Mouse (Mus musculus): ENCODE measurements around the gene Gm34653. TPM values are rescaled to one million over a fixed set of nuclear protein-coding genes. Genes with fewer than 3 reads are reported as not detected.
"Not testable (repeated sequence)": the region's sequence is repeated elsewhere in the genome, so short reads cannot be mapped to it uniquely, and the experiment has no call there.

The Gm34653 gene
- total and polyA plus RNA-seq, 3 experiments = 0.38 TPM; not detected in 2

- H3K36me3 ChIP-seq (replicated peaks) = peaks cover 67% of the 10 kb centered on the region
- ATAC-seq (ENCODE audit: extremely low read depth, insufficient number of reproducible peaks, low FRiP score, poor library complexity, severe bottlenecking) = no peak
- H3K27me3 ChIP-seq (ENCODE audit: insufficient read depth, low read length) = no peaks in the 10 kb centered on the region
- no peak for TF ChIP-seq GATA2 (IDR thresholded peaks at IDR 0.05; ENCODE audit: borderline replicate concordance, low read depth, low read length)
- peaks cover 26% of the 10 kb centered on the region for H3K4me1 ChIP-seq (ENCODE audit: insufficient read depth, low read depth, low read length)
- no peak overlapping the region for H3K4me3 ChIP-seq (ENCODE audit: low read depth, low read length)
- H3K9me3 ChIP-seq (replicated peaks) = peaks cover 11% of the 10 kb centered on the region
- DNase-seq (ENCODE audit: low spot score) = no peak
These were observed 37.4 kb upstream of the Gm34653 start for GRCm38 (mm10) chr2:34795426-34795825.

DNA sequence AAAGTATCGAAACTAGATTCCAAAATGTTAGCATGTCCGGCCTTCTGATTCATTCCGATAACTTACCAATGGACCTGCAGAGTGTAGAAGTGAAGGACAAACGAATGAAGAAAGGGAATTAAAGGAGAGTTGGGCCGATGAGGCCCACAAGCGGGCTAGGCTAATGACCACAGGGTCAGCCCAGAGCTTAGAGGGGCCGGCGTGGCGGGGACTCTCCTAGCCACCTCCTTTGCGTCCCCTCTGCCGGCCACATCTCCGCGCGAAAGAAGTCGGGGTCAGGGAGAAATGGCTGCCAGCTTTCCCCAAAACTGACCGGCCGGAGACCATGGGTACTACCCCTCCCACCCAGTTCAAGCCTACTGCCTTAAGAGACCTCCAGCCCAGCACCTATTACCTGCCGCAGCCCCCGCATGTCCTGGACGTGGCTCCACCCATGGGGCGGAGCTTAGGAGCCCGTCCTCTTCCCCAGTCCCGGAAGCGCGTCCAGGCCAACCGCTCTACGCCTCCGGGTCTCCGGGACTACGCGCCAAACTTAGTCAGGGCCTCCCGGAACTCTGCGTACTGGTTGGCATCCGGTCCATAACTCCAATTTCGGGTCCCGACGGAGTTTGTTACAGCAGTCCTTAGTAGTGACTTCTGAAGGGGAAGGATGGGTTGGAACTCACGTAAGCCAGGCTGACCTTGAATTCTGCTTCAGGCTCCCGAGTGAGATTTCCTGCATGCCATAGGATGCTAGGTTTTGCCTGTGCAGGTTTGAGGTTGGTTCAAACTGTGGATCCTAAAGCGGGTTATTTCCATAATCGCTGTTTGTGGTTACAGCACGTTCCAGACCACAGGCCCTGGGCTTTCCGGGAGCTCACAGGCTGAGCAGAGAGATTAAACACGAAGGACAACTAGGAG lies 33.2 kb upstream of the Gm34653 start, which contains the start of gene Rabepk:
Rabepk (minus strand) TSS at position 556 of the 900 bp plus-strand sequence.
- DNase-seq (ENCODE audit: low spot score) = peak; percentile 81
- no peak for TF ChIP-seq TAL1 (conservative IDR thresholded peaks at IDR 0.05; ENCODE audit: low read depth, low read length)
- TF ChIP-seq GATA1 (IDR thresholded peaks at IDR 0.05; ENCODE audit: borderline replicate concordance, low read length) = no peak
- no peak for TF ChIP-seq GATA2 (IDR thresholded peaks at IDR 0.05; ENCODE audit: borderline replicate concordance, low read depth, low read length)
- no peak for TF ChIP-seq CTCF (IDR thresholded peaks at IDR 0.05; ENCODE audit: low read depth, low read length)

DNA sequence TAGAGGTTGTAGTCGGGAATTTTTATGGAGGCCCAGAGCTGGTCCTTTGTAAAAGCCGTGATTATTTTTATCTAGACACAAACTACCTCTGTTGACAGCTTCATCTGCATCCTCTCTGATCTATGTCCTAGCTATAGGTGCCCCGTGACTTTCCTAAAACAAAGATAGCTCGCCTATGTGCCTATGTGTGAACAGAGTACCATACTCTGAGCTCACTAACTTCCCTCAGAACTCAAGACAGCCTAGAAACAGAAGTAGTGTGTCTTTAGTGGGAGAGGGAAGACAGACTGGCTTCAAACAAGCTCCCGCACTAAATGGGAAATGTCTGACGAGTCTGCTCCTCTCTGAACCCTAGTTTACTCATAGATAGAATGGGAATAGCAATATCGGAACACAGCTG lies 32.4 kb upstream of the Gm34653 start:
- H3K4me3 ChIP-seq (ENCODE audit: low read depth, low read length) = peak overlapping the region; percentile 87; the same call in 1 of the 2 replicates
- DNase-seq (ENCODE audit: low spot score) (no peak), ATAC-seq (ENCODE audit: extremely low read depth, insufficient number of reproducible peaks, low FRiP score, poor library complexity, severe bottlenecking) (no peak)
- peaks cover 40% of the 10 kb centered on the region for H3K36me3 ChIP-seq (replicated peaks)
- H3K27me3 ChIP-seq (ENCODE audit: insufficient read depth, low read length) = no peaks in the 10 kb centered on the region
- no peak for TF ChIP-seq GATA2 (IDR thresholded peaks at IDR 0.05; ENCODE audit: borderline replicate concordance, low read depth, low read length)
- TF ChIP-seq POLR2AphosphoS5 (IDR thresholded peaks at IDR 0.05; ENCODE audit: insufficient replicate concordance, low read depth, low read length) = no peak
- TF ChIP-seq CTCF (IDR thresholded peaks at IDR 0.05; ENCODE audit: low read depth, low read length) = no peak
- TF ChIP-seq TAL1 (conservative IDR thresholded peaks at IDR 0.05; ENCODE audit: low read depth, low read length) = no peak
- TF ChIP-seq GATA1 (IDR thresholded peaks at IDR 0.05; ENCODE audit: borderline replicate concordance, low read length) = no peak
- H3K4me1 ChIP-seq (ENCODE audit: insufficient read depth, low read depth, low read length) = peaks cover 45% of the 10 kb centered on the region
- no peaks in the 10 kb centered on the region for H3K9me3 ChIP-seq (replicated peaks)

More for the DNA sequence above, 33.2 kb upstream of the Gm34653 start, which contains the start of gene Rabepk:
- peaks cover 38% of the 10 kb centered on the region for H3K4me1 ChIP-seq (ENCODE audit: insufficient read depth, low read depth, low read length)
- ATAC-seq (ENCODE audit: extremely low read depth, insufficient number of reproducible peaks, low FRiP score, poor library complexity, severe bottlenecking) = peak; percentile 75
- peaks cover 43% of the 10 kb centered on the region for H3K36me3 ChIP-seq (replicated peaks)
- peak within 1 kb of the TSS; percentile 87 for H3K4me3 ChIP-seq (ENCODE audit: low read depth, low read length)
- H3K9me3 ChIP-seq (replicated peaks) = peaks cover under 1% of the 10 kb centered on the region
- no peaks in the 10 kb centered on the region for H3K27me3 ChIP-seq (ENCODE audit: insufficient read depth, low read length)

- Histone ChIP-seq H3K9me3 (replicated peaks) (no peaks in the 10 kb centered on the region), H3K4me3 (ENCODE audit: low read depth, low read length) (peak overlapping the region; percentile 79), H3K4me1 (ENCODE audit: insufficient read depth, low read depth, low read length) (peaks cover 57% of the 10 kb centered on the region), H3K27me3 (ENCODE audit: insufficient read depth, low read length) (no peaks in the 10 kb centered on the region), H3K36me3 (replicated peaks) (peaks cover 40% of the 10 kb centered on the region)
- ATAC-seq (ENCODE audit: extremely low read depth, insufficient number of reproducible peaks, low FRiP score, poor library complexity, severe bottlenecking) (peak; percentile 85), DNase-seq (ENCODE audit: low spot score) (peak; percentile 85)
- TF ChIP-seq GATA2 (IDR thresholded peaks at IDR 0.05; ENCODE audit: borderline replicate concordance, low read depth, low read length) = no peak
- TF ChIP-seq GATA1 (IDR thresholded peaks at IDR 0.05; ENCODE audit: borderline replicate concordance, low read length) = no peak
- TF ChIP-seq CTCF (IDR thresholded peaks at IDR 0.05; ENCODE audit: low read depth, low read length) = no peak
- no peak for TF ChIP-seq POLR2AphosphoS5 (IDR thresholded peaks at IDR 0.05; ENCODE audit: insufficient replicate concordance, low read depth, low read length)
- TF ChIP-seq TAL1 (conservative IDR thresholded peaks at IDR 0.05; ENCODE audit: low read depth, low read length) = no peak
These were observed 31.0 kb upstream of the Gm34653 start for GRCm38 (mm10) chr2:34801516-34802482.

GRCm38 (mm10) chr2:34802565-34803245 lies 30.1 kb upstream of the Gm34653 start:
- Histone ChIP-seq H3K4me3 (ENCODE audit: low read depth, low read length) (peak overlapping the region; percentile 79), H3K4me1 (ENCODE audit: insufficient read depth, low read depth, low read length) (peaks cover 63% of the 10 kb centered on the region), H3K36me3 (replicated peaks) (peaks cover 40% of the 10 kb centered on the region)
- peak; percentile 35; the same call in 1 of the 2 replicates for ATAC-seq (ENCODE audit: extremely low read depth, insufficient number of reproducible peaks, low FRiP score, poor library complexity, severe bottlenecking)
- not testable (repeated sequence) for H3K27me3 ChIP-seq (ENCODE audit: insufficient read depth, low read length); DNase-seq (ENCODE audit: low spot score); H3K9me3 ChIP-seq (replicated peaks)

GRCm38 (mm10) chr2:34803746-34804145 lies 29.1 kb upstream of the Gm34653 start:
- TF ChIP-seq TAL1 (conservative IDR thresholded peaks at IDR 0.05; ENCODE audit: low read depth, low read length) (no peak), POLR2AphosphoS5 (IDR thresholded peaks at IDR 0.05; ENCODE audit: insufficient replicate concordance, low read depth, low read length) (no peak), GATA2 (IDR thresholded peaks at IDR 0.05; ENCODE audit: borderline replicate concordance, low read depth, low read length) (no peak), GATA1 (IDR thresholded peaks at IDR 0.05; ENCODE audit: borderline replicate concordance, low read length) (no peak)
- Histone ChIP-seq H3K4me3 (ENCODE audit: low read depth, low read length) (peak overlapping the region; percentile 79), H3K9me3 (replicated peaks) (no peaks in the 10 kb centered on the region), H3K4me1 (ENCODE audit: insufficient read depth, low read depth, low read length) (peaks cover 63% of the 10 kb centered on the region), H3K36me3 (replicated peaks) (peaks cover 42% of the 10 kb centered on the region), H3K27me3 (ENCODE audit: insufficient read depth, low read length) (no peaks in the 10 kb centered on the region)
- ATAC-seq (ENCODE audit: extremely low read depth, insufficient number of reproducible peaks, low FRiP score, poor library complexity, severe bottlenecking) = no peak
- DNase-seq (ENCODE audit: low spot score) = no peak

All from G1E (cell line).